Mouse (Mus musculus): ENCODE measurements around the gene Tha1. TPM values are rescaled to one million over a fixed set of nuclear protein-coding genes. Genes with fewer than 3 reads are reported as not detected.
A peak's percentile ranks its signal among the peaks of the same experiment; 100 is the strongest.
"Not testable (repeated sequence)": the region's sequence is repeated elsewhere in the genome, so short reads cannot be mapped to it uniquely, and the experiment has no call there.

Gene Tha1
- polyA plus RNA-seq, 1 experiment, result 16.3 TPM

GRCm38 (mm10) chr11:117848985-117849671, 24.2 kb downstream of the Tha1 start, which contains the start of gene Birc5:
Gene Birc5 (plus strand): TSS chr11:117849251.
- DNase-seq (ENCODE audit: low spot score), result peak; percentile 86

GRCm38 (mm10) chr11:117848271-117848984, 24.9 kb downstream of the Tha1 start:
- no peak for DNase-seq (ENCODE audit: low spot score)

- no peak for DNase-seq (ENCODE audit: low spot score)
Measured at GRCm38 (mm10) chr11:117847593-117848215, 25.6 kb downstream of the Tha1 start.

- DNase-seq (ENCODE audit: low spot score), result no peak
Measured at GRCm38 (mm10) chr11:117846640-117847039, 26.6 kb downstream of the Tha1 start.

- no peak for DNase-seq (ENCODE audit: low spot score)
Measured at GRCm38 (mm10) chr11:117845651-117846050, 27.6 kb downstream of the Tha1 start.

- DNase-seq (ENCODE audit: low spot score), result no peak
Measured at GRCm38 (mm10) chr11:117844997-117845396, 28.3 kb downstream of the Tha1 start.

GRCm38 (mm10) chr11:117843434-117843833, 29.8 kb downstream of the Tha1 start:
- no peak for DNase-seq (ENCODE audit: low spot score)

GRCm38 (mm10) chr11:117840910-117841309, 32.4 kb downstream of the Tha1 start:
- DNase-seq (ENCODE audit: low spot score), result no peak

- DNase-seq (ENCODE audit: low spot score), result no peak
Measured at GRCm38 (mm10) chr11:117839021-117839420, 34.3 kb downstream of the Tha1 start.

GRCm38 (mm10) chr11:117838572-117838971, 34.7 kb downstream of the Tha1 start:
- no peak for DNase-seq (ENCODE audit: low spot score)

- DNase-seq (ENCODE audit: low spot score), result no peak
Measured at GRCm38 (mm10) chr11:117836306-117836705, 37.0 kb downstream of the Tha1 start.

GRCm38 (mm10) chr11:117834086-117834485, 39.2 kb downstream of the Tha1 start:
- DNase-seq (ENCODE audit: low spot score), result no peak

- DNase-seq (ENCODE audit: low spot score), result not testable (repeated sequence)
Measured at GRCm38 (mm10) chr11:117833509-117833908, 39.8 kb downstream of the Tha1 start.

GRCm38 (mm10) chr11:117832086-117832969, 41.0 kb downstream of the Tha1 start:
- no peak for DNase-seq (ENCODE audit: low spot score)

- no peak for DNase-seq (ENCODE audit: low spot score)
Measured at GRCm38 (mm10) chr11:117830401-117830800, 42.9 kb downstream of the Tha1 start.

- no peak for DNase-seq (ENCODE audit: low spot score)
Measured at GRCm38 (mm10) chr11:117829671-117830215, 43.5 kb downstream of the Tha1 start.

- DNase-seq (ENCODE audit: low spot score), result no peak
Measured at GRCm38 (mm10) chr11:117828888-117829604, 44.2 kb downstream of the Tha1 start.

GRCm38 (mm10) chr11:117828149-117828887, 45.0 kb downstream of the Tha1 start:
- DNase-seq (ENCODE audit: low spot score), result no peak

- DNase-seq (ENCODE audit: low spot score), result no peak
Measured at GRCm38 (mm10) chr11:117827386-117827785, 45.9 kb downstream of the Tha1 start.

GRCm38 (mm10) chr11:117826916-117827315, 46.4 kb downstream of the Tha1 start:
- DNase-seq (ENCODE audit: low spot score), result no peak
